Mouse (Mus musculus): Measurements from ENCODE around the gene 9130213A22Rik.

The 9130213A22Rik gene

GRCm38 (mm10) chr11:69122336-69122951 is at the start of gene 9130213A22Rik:
Gene 9130213A22Rik (minus strand): TSS chr11:69122589.
- DNase-seq (ENCODE audit: low spot score), result peak; percentile 85

- DNase-seq (ENCODE audit: low spot score), result peak; percentile 41
Observed at GRCm38 (mm10) chr11:69171626-69172025, 49.2 kb upstream of the 9130213A22Rik start.

GRCm38 (mm10) chr11:69169313-69169712 is 46.9 kb upstream of the 9130213A22Rik start:
- no peak for DNase-seq (ENCODE audit: low spot score)

- DNase-seq (ENCODE audit: low spot score), result no peak
Observed at GRCm38 (mm10) chr11:69156800-69157199, 34.4 kb upstream of the 9130213A22Rik start, which contains the start of gene Alox12b. Gene Alox12b (plus strand): TSS chr11:69156989.

GRCm38 (mm10) chr11:69155351-69155750 is 33.0 kb upstream of the 9130213A22Rik start:
- no peak for DNase-seq (ENCODE audit: low spot score)

GRCm38 (mm10) chr11:69153831-69154230 is 31.4 kb upstream of the 9130213A22Rik start:
- no peak for DNase-seq (ENCODE audit: low spot score)

- no peak for DNase-seq (ENCODE audit: low spot score)
Observed at GRCm38 (mm10) chr11:69151004-69151403, 28.6 kb upstream of the 9130213A22Rik start.

GRCm38 (mm10) chr11:69150444-69150843 is 28.1 kb upstream of the 9130213A22Rik start:
- DNase-seq (ENCODE audit: low spot score), result no peak

GRCm38 (mm10) chr11:69149728-69150127 is 27.3 kb upstream of the 9130213A22Rik start:
- no peak for DNase-seq (ENCODE audit: low spot score)

GRCm38 (mm10) chr11:69148451-69148960 is 26.1 kb upstream of the 9130213A22Rik start:
- DNase-seq (ENCODE audit: low spot score), result no peak

- peak; percentile 47 for DNase-seq (ENCODE audit: low spot score)
Observed at GRCm38 (mm10) chr11:69147546-69147945, 25.2 kb upstream of the 9130213A22Rik start.

GRCm38 (mm10) chr11:69135361-69135760 is 13.0 kb upstream of the 9130213A22Rik start:
- no peak for DNase-seq (ENCODE audit: low spot score)

GRCm38 (mm10) chr11:69134622-69134968 is 12.2 kb upstream of the 9130213A22Rik start:
- DNase-seq (ENCODE audit: low spot score), result no peak

- peak; percentile 41 for DNase-seq (ENCODE audit: low spot score)
Observed at GRCm38 (mm10) chr11:69133923-69134621, 11.7 kb upstream of the 9130213A22Rik start.

- DNase-seq (ENCODE audit: low spot score), result no peak
Observed at GRCm38 (mm10) chr11:69133566-69133922, 11.2 kb upstream of the 9130213A22Rik start.

- DNase-seq (ENCODE audit: low spot score), result no peak
Observed at GRCm38 (mm10) chr11:69128426-69129122, 6.2 kb upstream of the 9130213A22Rik start.

GRCm38 (mm10) chr11:69126706-69127095 is 4.3 kb upstream of the 9130213A22Rik start:
- DNase-seq (ENCODE audit: low spot score), result no peak

GRCm38 (mm10) chr11:69125919-69126705 is 3.7 kb upstream of the 9130213A22Rik start:
- no peak for DNase-seq (ENCODE audit: low spot score)

GRCm38 (mm10) chr11:69125852-69125918 is 3.3 kb upstream of the 9130213A22Rik start, which contains the start of gene Aloxe3:
Gene Aloxe3 (plus strand): TSS chr11:69125896.
- no peak for DNase-seq (ENCODE audit: low spot score)

- peak; percentile 75 for DNase-seq (ENCODE audit: low spot score)
Observed at GRCm38 (mm10) chr11:69125041-69125851, 2.9 kb upstream of the 9130213A22Rik start.

- no peak for DNase-seq (ENCODE audit: low spot score)
Observed at GRCm38 (mm10) chr11:69124498-69124847, 2.1 kb upstream of the 9130213A22Rik start.
